Mouse (Mus musculus) CD4-positive helper T cell, adult 2 months (primary cell): Measurements from ENCODE around the gene Mecom.

Experiments used
- DNase-seq: peaks from one replicate; pipeline ENCODE4 v3.0.0-alpha.2; 2012; ENCODE audit warnings: low read depth, missing footprints, low spot score

Gene Mecom

DNA sequence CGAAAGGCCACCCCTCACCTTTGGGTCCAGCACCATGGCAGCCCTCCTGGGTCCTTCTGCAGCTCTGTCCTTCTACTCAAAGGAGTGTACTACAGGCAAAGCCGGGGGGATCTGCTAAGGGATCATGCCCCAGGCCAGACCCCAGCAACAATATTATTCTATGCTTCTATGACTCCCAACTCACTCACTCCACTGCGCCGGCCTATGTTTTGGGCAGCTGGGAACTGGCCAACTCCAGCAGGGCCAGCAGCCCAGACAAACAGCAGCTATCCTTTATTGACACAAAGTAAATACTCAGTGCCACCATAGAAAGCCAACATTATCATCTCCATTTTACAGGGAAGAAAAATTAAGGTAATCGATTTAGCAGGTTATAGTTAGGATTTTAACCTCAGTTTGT lies 186.6 kb downstream of the Mecom start:
- no peak for DNase-seq

DNA sequence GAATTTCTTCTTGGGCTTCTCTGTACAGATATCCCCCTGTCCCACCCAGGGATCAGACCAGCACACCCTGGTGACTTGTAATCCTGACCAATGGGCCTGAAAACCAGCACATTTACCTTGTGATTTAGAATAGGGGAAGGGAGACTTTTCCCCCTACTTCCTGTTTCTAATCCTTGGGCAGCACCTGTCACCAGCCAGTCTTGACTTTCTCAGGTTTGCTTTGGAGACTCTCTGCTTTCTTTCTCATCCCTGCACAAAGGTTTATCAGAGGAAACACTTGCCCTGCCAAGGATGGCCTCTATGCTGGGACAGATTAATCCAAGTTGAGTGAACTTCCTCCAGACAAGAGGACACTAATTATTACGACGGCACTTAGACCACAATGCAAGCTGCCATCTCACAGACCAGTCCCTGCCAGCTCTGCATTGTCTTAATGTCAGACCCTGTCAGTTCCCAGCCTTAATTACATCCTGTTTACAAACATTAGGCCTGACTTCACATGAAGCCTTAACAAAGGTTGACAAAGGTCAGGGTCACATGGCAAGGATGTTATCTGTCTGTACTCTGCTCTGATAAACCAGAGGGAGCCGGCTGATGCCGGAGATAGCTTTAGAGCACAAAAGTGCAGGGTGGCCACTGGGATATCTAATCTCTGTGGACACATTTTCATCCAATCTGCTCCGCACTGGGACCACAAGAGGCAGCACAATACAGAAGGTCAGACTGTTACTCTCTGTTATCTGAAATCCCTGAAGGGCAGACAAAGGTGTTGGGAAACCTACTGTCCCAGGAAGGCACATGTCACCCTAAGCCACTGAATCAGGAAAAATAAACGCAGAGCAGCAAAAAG lies 193.7 kb downstream of the Mecom start:
- no peak for DNase-seq

DNA sequence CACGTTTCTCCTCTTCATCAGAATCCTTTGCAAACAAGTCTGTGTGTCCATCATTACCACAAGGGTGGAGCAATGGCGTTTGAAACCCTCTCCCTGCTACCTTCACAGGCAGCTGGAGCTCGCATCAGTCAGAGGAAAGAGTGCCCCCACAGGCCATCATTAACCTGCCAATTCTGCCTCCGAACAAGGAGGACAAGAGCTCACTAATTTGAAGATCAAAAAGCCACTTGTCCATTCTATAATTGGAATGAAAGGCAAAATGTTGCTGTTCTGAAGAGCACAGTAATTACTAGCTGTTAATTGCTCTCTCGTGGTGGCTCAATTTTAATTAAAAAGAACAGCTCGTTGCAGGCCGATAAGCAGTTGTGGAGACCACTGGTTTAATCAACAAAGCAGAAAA lies 198.5 kb downstream of the Mecom start:
- DNase-seq: no peak

DNA sequence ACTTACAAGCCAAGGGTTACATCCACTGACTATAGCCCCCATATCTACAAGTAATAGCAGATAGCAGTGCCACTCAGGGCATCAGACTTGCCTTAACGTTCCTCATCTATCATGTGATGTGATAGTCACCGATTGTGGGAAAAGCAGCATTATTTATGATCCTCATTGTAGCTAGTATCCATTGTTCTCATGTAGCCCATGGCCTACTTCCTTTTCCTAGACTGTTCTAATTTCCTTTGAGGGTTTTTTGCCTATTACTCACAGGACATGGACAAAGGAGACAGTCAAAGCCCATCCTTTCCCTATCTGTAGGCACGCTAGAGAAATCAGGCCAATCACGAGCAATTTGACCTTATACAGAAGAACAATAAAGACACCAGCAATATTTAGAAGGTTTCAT lies 203.7 kb downstream of the Mecom start:
- no peak for DNase-seq

DNA sequence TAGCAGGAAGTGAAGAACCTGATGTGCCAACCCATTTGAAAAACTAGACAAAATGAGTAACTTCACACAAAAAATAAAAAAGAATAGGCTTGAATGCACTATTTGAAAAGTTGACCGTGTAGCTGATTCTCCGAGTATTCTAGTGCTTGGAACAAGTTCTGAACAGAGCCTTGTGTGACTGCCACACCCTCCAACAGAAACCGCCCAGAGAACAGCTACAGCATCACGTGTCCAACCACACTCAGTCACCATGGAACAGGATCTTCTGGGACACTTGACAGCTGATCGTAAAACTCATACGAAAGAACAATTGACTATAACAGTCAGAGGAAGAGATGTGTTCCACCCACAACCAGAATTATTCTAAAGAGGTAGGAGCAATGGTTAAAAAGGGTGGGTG lies 215.5 kb downstream of the Mecom start:
- DNase-seq: no peak

DNA sequence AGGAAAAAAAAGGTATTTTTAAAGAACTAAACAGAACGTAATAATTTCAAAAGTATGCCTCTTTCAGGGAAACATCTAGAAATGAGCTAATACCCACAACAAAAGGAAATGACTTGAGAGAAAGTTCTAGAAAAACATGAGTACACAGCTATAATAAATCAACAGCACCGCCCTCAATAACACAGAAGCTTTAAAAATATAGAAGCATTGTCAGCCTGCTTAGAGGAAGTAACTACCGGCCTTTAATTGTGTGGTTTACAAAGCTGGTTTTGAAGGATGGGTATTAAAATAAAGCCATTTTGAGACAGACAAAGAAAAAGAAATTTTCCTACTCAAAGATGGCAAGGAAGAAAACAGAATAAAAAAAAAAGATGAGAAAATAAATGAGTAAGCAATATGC lies 217.3 kb downstream of the Mecom start:
- DNase-seq: no peak

DNA sequence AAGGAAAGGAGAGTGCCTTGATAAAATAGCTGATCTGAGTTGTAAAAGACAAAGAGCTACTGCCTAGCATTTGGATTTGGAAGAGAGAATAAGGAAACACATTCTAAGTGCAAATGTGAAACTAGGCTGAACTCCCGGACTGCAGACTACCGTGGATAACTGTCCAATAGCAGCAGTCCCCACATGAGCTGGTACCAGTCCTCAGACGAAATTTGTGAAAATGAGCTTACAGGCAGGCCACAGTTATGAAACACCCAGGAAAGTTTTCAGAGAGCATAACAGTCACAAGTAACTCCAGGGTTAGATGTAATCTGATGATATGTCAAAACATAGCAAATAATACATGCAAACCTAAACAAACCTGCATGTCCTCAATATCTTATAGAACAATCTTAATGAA lies 217.8 kb downstream of the Mecom start:
- DNase-seq: no peak

DNA sequence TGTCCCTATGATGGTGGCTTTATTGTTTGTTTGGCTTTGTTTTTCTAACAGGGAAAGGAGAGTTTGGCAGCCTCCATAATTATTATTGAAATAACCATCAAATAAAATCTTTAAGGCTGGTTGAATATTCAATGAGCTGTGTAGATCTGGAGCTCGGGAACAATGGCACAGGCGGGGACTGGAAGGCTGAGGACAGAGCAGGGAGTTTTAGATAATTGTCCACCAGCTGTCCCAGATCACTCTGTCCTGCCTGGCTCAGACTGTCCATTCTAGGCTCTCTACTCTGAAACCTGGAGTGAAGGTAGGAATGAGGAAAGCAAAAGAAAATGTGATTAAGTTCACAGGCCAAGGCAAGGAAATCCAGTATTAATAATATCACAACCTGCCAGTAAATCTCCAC lies 232.9 kb downstream of the Mecom start:
- no peak for DNase-seq

DNA sequence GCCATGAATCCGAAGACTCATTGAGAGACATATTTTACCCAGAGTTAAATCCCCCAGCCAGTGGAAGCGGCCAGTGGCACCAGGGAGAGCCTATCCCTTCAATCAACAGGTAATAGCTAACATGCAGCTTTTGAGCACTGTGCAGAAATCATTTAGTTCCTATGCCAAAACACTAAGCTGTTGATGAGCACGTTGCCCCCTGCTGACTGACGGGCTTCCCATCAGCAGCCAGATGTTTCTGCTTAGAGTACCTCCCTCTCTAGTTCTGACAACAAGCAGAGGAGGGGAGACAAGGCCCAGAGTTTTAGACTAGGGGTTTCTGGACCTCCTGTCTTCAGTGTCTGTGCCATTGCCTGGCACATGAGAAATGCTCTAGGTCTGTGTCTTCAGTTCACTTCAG lies 239.7 kb downstream of the Mecom start:
- no peak for DNase-seq

DNA sequence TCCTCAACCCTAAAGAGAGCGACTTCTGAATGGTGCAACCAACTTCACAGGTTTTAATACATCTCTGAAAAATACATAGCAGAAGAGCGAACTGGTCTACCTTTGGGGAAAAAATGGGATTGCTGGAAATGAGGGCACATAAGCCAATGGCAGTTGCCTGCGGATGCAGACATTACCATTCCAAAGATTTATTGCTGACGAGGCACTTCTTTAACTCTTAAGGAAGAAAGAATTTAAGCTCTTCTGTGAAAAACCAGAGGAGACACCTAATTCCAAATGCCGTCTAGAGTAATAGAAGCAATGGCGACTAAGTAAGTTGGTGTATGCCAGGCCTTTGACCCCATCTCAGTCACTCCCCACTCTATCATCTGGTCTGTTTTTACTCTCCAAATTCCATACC lies 240.2 kb downstream of the Mecom start:
- no peak for DNase-seq

DNA sequence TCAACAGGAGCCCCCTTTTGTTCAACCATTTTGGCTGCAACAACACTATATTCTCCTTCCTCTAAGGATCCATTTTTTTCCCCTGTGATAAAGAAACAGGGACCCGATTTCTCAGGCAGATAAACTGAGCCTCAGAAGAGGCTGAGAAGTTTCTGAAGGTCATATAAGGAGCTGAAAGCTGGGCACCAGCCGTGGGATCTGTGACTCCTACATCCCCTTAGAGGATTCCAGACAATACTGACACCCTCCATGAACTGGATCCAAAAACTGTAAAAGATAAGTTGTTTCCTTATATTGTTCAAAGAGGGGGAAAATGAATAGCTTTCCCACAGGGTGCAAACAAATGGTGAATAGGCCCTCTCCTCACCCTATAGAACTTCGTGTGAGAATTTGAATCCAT lies 241.7 kb downstream of the Mecom start:
- no peak for DNase-seq

DNA sequence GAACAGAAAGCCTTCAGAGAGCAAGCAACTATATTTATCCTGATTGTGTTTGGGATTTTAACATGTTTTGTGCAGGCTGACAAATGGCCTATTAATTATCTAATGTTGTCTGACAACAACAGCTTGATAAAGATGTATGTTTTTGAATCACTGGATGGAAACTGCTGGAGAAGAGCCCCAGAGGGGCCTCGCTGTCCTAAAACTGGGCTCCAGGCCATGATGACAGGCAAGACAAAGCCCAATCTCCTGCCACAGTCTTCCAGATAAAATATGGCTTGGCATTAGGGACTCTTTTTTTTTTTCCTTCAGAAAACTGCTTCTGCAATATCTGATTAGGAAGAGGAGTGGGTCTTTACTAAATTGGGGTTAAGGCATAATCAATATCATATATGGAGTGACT lies 248.3 kb downstream of the Mecom start:
- no peak for DNase-seq

DNA sequence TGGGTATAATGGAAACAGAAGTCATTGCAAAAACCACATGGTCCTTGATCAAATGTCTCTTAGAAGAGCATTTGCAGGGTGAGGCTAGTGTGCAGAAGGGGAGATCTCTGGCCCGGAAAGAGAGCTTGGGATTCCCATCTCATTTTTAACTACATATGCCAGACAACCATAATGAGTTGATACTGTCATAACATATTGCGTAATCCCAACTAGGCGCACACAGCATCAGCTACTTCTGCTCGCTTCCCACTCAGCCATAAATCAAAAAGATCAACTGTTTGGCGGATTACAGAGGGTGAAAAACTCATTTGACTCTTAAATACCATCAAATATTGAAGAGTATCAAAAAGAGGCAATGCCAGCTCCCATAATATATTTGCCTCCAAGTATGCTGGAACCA lies 253.4 kb downstream of the Mecom start:
- DNase-seq: no peak

DNA sequence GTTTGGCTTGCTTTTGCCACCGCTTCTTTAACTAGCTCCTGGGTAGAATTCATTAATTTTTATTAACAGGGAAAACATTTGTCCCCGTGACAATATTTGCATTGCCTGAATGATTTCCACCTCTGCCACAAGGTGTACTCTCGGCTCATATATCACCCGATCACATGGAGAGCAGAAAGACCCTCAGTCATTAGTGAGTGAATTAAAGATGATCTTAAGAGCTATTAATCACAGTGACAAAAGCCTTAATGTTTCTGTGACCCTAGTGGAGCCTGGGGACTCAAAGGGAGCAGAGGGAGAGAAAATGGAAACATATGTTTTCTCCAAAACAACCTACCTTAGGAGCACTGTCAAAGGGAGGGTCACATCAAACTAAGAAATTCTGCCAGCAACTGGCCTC lies 261.3 kb downstream of the Mecom start:
- no peak for DNase-seq

DNA sequence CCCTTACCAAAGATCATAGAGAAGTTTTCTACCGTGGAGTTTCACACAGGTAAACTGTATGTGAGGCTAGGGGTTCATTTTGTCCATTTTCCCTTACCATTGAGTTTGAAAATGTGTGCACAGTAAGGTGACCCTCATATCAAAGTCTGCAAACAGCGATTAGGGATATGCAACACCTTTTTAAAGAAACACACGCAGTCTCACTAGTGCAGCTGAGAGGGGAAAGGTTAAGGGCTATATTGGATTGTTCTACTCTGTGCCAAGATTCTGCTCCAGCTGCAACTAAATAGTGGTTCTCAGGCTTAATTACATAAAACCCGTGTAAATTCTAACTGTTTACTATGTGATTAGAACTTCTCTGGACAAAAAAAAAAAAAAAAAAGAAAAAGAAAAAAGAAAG lies 263.7 kb downstream of the Mecom start:
- DNase-seq: no peak

DNA sequence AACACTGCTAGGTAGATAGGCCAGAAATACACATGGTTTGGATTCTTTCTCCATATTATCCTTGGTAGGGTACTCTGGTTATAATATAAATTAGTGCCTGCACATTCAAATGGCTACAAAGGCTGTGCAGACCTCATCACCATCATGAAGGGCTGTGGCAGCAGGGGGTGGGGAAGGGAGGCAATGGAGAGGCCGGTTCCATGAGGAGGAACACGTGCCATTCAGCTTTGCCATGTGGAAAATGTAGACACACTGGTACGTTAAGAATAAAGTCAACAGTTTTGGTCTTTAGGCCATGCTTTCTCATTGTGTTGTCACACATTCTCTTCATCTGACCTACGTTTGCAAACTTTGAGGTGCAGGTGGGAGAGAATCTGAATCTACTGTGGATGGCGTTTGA lies 264.2 kb downstream of the Mecom start:
- DNase-seq: no peak

DNA sequence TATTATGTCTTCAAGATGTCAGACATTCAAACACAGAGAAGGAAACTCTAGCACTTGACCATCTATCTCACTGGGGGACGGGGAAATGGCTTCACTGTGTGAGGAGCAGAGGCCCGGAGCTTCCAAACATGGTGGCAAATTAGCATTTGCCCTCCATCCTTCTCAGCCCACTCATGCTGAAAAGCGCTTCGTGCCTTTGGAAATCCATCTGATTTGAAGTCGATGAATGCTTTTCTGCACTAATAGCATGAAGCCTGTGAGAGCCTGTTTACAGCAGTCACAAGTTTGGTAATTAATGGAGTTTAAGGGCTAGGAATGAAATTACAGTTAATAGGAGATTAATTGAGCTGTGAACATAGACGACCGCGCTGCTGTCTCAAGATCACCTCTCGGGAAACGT lies 270.2 kb downstream of the Mecom start:
- DNase-seq: no peak

DNA sequence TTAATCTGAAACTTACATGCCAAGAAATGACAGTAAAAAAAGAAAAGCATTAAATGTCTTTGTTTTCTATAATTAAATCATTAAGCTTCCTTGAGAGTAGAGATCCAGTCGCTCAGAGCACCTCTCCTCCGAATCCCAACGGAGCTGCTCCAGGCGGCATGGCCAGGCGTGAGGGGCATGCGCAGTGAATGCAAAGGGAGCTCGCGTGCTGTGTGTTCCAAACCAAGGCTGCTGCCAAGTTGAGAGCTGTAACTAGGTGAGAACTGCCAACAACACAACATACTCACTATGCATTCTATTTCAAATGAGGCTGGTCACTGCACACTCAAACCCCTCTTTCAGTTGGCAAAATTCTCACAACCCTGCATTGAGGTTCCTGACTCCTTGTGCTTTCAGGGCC lies 271.7 kb downstream of the Mecom start:
- DNase-seq: no peak

DNA sequence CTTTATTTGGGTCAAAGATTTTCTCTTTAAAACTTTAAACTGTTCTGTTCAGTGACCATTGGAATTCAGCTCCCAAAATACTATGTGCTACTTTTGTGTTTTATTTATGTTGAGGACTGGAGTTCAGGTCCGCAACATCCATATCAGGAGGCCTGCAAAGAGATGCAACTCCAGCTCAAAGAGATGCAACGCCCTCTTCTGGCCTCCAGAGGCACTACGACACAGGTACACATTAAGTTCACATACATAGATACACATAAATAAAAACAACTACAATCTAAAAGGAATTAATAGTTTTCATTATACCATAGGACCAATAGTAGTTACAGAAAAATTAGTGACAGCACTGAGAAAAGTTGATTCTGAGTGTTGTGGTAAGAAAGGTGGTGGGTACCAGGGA lies 278.6 kb downstream of the Mecom start:
- DNase-seq: no peak

DNA sequence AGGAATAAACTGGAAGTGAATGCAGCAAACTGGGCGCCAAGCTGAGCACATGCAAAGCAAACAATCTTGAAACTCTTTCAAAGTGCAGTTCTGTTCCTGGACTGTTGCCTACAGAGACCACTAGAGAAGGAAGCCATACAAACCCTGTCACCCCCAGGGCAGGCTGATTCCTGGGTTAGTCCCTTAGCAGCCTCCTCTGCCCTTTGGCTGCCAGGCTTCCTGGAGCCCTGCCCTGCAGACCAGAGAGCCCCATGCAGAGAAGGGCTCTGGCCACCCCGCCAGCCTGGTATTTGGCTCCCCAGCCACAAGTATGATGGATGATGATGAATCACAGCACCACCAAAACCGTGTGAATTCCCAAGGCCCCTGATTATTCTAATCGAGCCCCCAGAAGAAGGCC lies 286.9 kb downstream of the Mecom start:
- DNase-seq: no peak

DNA sequence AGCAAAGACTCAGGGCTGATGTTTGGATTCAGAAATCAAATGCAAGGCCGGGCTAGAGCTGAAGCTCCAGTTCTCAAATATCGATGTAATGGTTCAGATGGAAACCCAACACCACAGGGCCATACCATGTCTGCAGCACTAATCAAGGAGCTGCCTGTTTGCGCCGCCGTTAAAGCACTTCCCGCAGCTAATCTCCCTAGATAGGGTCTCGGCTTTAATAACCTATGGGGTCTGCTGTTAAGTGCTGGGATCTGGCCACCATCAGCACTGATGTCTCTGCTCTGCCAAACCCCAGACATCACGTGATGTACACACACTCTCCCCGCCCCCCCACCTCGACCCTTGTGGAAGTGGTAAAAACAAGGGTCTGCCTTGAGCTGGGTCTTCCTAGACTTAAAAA lies 289.4 kb downstream of the Mecom start:
- DNase-seq: no peak

DNA sequence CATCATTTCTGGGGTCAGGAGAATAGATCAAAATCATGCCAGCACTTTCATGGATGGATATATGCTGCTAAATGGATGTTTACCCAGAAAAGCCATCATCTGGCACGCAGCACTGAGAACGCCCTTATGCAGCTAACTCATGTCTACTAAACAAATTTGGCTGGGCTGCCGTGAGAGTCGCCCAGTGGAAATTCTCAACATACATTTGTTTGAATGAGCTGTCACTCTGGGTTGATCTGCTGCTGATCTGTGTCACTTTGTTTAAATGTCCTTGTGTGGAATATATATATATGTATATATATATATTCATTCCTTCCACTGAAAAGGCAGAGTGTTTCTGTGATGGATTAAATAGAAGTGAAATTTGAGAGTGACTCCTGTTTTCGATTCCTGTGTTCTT lies 290.0 kb downstream of the Mecom start:
- DNase-seq: no peak

DNA sequence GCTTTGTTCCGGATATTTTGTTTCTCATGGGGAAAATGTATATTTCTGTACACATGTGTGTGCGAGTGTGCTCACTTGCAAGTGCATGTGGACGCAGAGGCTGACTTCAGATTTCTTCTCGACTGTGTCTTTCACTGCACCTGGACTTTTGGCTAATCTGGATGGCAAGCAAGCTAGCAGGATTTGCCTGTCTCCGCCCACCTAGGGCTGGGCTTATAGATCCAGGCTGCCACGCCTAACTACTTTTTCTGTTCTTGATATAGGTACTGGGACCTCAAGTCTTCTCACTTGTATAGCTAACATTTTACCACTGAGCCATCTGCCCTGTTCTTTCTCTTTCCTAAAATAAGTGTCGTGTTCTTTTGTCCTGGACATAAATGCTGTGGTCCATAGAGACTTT lies 290.9 kb downstream of the Mecom start:
- DNase-seq: no peak

DNA sequence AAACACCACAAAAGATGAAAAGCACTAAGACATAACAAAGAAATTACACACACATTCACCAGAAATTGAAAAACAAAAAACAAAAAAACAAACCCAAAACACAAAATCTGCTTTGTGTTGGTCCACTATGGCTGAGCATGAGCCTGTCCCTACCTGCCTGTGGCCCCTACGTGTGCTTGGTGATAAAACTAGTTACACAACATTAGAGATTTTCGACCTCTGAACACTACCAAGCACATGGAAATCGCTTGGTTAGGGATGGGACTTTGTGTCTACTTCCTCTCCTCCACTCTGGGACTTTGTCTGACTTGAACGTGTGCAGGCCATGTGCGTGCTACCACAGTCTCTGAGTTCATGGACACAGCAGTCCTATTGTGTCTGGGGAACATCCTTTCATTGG lies 292.0 kb downstream of the Mecom start:
- no peak for DNase-seq
